Mouse (Mus musculus) ZHBTc4 (cell line): ENCODE results near the gene Gm11232.
A peak's percentile ranks its signal among the peaks of the same experiment; 100 is the strongest.

Experiments used
- DNase-seq: peaks from one replicate; pipeline ENCODE4 v3.0.0-alpha.2; 2011; ENCODE audit warnings: low read depth, low spot score

Gm11232 gene

GRCm38 (mm10) chr4:71757865-71758264, at the start of gene Gm11232:
Gene Gm11232 (minus strand): TSS chr4:71757965.
- DNase-seq, result peak; percentile 21

- DNase-seq, result no peak
Observed at GRCm38 (mm10) chr4:71805977-71806534, 48.3 kb upstream of the Gm11232 start.

DNA sequence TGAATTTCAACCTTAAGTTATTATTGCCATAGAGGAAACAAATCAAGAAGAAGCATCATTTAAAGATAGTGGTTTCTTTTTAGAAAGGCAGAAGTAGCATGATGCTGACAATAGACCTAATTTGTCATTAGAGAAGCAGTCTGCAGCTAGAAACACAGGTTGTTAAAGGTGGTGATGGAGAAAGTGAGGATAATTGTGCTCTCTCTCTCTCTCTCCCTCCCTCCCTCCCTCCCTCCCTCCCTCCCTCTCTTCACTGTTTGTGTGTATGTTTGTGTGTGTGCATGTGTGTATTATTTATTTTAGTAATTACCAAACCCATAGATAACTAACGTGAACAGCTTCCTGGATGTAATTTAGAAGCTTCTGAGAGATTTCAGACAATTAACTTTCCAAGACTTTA, 7.8 kb upstream of the Gm11232 start:
- DNase-seq, result no peak

DNA sequence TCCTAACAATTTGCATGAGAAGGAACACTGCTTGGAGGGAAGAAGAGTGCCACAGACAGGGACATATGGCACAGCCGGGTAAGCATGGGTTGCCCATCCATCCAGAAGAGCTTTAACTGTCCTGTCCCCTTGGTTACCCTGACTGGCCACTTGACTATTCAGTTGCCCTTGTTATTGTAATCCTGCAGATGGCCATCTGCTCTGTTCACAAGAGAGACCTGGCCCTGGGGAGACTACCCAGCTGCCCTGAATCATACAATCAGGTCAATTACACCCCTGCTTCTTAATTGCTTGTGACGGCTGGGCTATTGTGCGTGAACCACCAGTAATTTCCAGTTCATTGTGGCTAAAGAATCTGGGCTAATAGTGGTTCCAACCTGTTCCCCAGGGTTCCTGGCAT, 7.3 kb upstream of the Gm11232 start:
- peak; percentile 18 for DNase-seq

GRCm38 (mm10) chr4:71756441-71757221, 1.1 kb downstream of the Gm11232 start:
- DNase-seq, result no peak

DNA sequence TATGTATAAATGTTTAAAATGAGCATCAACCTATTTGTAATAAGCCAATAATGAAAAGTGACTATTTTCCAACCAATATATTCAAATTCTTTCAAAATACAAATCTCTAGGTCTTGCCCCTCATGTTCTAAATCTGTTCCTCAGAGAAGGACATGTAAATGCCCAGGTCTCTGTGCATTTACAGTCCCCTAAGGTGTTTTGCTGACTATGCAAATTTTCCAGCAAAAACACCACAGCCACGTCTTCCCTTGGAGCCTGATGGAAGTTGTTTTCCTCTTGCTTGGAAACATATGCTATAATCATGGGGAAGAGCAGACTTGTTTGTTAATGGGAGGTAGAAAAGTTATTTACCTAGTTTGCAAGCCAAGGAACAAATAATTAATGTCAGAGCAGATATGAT, 12.0 kb downstream of the Gm11232 start:
- DNase-seq, result no peak

DNA sequence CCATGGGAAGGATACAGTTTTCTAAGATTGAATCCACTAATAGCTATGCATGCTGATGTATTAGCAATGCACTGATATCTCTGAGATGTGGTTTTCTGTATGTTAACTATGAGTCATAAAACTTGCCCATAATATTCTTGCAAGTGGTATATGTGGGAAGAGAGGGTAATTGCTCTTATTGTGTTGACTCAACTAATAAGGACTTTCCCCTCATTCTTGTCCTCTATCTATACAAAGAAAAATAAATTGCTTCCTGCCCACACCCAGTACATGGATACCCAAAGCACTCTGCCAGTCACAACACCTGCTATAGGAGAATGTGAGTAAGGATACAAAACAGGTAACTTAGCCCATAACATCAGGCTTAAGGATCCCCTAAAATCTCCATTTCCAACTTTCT, 21.2 kb downstream of the Gm11232 start:
- no peak for DNase-seq

GRCm38 (mm10) chr4:71735261-71735660, 22.5 kb downstream of the Gm11232 start:
- no peak for DNase-seq

- DNase-seq, result no peak
Observed at GRCm38 (mm10) chr4:71729401-71729800, 28.4 kb downstream of the Gm11232 start.

DNA sequence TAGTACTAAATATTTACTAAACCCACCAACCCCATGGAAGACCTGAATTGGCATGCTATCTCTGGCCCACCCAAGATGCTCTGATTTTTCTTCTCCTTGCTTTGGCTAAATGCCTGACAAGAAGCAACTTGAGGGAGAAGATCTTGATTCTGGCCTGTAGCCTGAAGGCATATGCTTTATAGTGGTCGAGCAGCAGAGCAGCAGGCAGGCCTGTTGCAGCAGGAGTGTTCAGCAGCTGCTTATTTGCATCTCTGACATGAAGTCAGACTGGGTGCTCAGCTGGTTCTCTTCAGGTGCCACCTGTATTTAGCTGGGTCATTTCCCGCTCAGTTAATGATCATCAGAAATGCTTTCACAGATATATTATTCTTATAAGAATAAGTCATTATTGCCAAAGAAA, 30.2 kb downstream of the Gm11232 start:
- no peak for DNase-seq

GRCm38 (mm10) chr4:71727056-71727455, 30.7 kb downstream of the Gm11232 start:
- no peak for DNase-seq

GRCm38 (mm10) chr4:71725889-71726288, 31.9 kb downstream of the Gm11232 start:
- DNase-seq, result no peak
